ENCODE assay signal across 30 mouse cellular contexts in genomic region chr15:56050716-56051115, GRCm38 (mm10).
DNase-seq lines count a peak whose midpoint lies in the region; ATAC-seq and TF ChIP-seq lines count a peak whose summit lies in the region.
"Had no signal": no experiment of that assay in that cellular context is flagged by ENCODE, and none has a peak within 500 bp of the region (broad histone marks: within the 10 kb centered on the region; RNA-seq: fewer than 3 reads in every experiment).

No protein-coding gene starts in this region.

- TF ChIP-seq CTCF in lung, postnatal 0 days (IDR thresholded peaks at IDR 0.05) = no peak

- H3K27me3 ChIP-seq in forebrain, embryonic 14.5 days (replicated peaks; ENCODE audit: control insufficient read depth, insufficient read depth, low read length) = no peaks in the 10 kb centered on the region
- no peaks in the 10 kb centered on the region for H3K27me3 ChIP-seq in forebrain, embryonic 13.5 days
- no peaks in the 10 kb centered on the region for H3K27me3 ChIP-seq in intestine, embryonic 14.5 days (replicated peaks; ENCODE audit: control insufficient read depth, insufficient read depth, low read length)
- no peaks in the 10 kb centered on the region for H3K27me3 ChIP-seq in intestine, embryonic 16.5 days (replicated peaks; ENCODE audit: control insufficient read depth, insufficient read depth, low read length)
- no peaks in the 10 kb centered on the region for H3K27me3 ChIP-seq in lung, postnatal 0 days (replicated peaks; ENCODE audit: insufficient read depth, low read length)
- no peaks in the 10 kb centered on the region for H3K27me3 ChIP-seq in myocyte (ENCODE audit: control insufficient read depth, insufficient read depth, insufficient read length)
- H3K27me3 ChIP-seq: embryonic facial prominence, embryonic 13.5 days; forebrain, embryonic 12.5 days; heart, embryonic 13.5 days; hindbrain, embryonic 13.5 days had no signal

- H3K4me1 ChIP-seq in forebrain, embryonic 14.5 days (ENCODE audit: control insufficient read depth, insufficient read depth, low read length) = no peaks in the 10 kb centered on the region
- H3K4me1 ChIP-seq in forebrain, embryonic 13.5 days = no peaks in the 10 kb centered on the region
- H3K4me1 ChIP-seq in intestine, embryonic 14.5 days (replicated peaks; ENCODE audit: control insufficient read depth, insufficient read depth, low read length) = no peaks in the 10 kb centered on the region; the same call in 1 of the 2 replicates
- H3K4me1 ChIP-seq in intestine, embryonic 16.5 days (ENCODE audit: control insufficient read depth, insufficient read depth, low read length) = no peaks in the 10 kb centered on the region
- H3K4me1 ChIP-seq in lung, postnatal 0 days (ENCODE audit: insufficient read depth, low read depth, low read length) = no peaks in the 10 kb centered on the region
- H3K4me1 ChIP-seq: heart, embryonic 10.5 days; heart, embryonic 13.5 days; hindbrain, embryonic 13.5 days had no signal

- H3K36me3 ChIP-seq in forebrain, embryonic 14.5 days (ENCODE audit: control insufficient read depth, insufficient read depth, low read length) = no peaks in the 10 kb centered on the region
- H3K36me3 ChIP-seq in forebrain, embryonic 13.5 days (ENCODE audit: poor library complexity, severe bottlenecking) = no peaks in the 10 kb centered on the region
- no peaks in the 10 kb centered on the region for H3K36me3 ChIP-seq in intestine, embryonic 14.5 days (ENCODE audit: control insufficient read depth, insufficient read depth, low read length)
- H3K36me3 ChIP-seq in intestine, embryonic 16.5 days (ENCODE audit: control insufficient read depth, insufficient read depth, low read length) = no peaks in the 10 kb centered on the region
- H3K36me3 ChIP-seq in lung, postnatal 0 days (ENCODE audit: insufficient read depth, low read length) = no peaks in the 10 kb centered on the region
- H3K36me3 ChIP-seq in myocyte (ENCODE audit: control insufficient read depth, insufficient read depth) = no peaks in the 10 kb centered on the region
- H3K36me3 ChIP-seq: embryonic facial prominence, embryonic 10.5 days; embryonic facial prominence, embryonic 13.5 days; forebrain, embryonic 12.5 days; heart, embryonic 10.5 days; heart, embryonic 13.5 days; hindbrain, embryonic 13.5 days had no signal

- no peaks in the 10 kb centered on the region for H3K79me2 ChIP-seq in myocyte (ENCODE audit: control insufficient read depth, insufficient read depth)

- no peak overlapping the region for H3K27ac ChIP-seq in forebrain, embryonic 14.5 days (ENCODE audit: low read depth, low read length)
- no peak overlapping the region for H3K27ac ChIP-seq in forebrain, embryonic 13.5 days
- H3K27ac ChIP-seq in intestine, embryonic 14.5 days (ENCODE audit: low read depth) = no peak overlapping the region
- H3K27ac ChIP-seq in intestine, embryonic 16.5 days (ENCODE audit: low read length) = no peak overlapping the region
- no peak overlapping the region for H3K27ac ChIP-seq in lung, postnatal 0 days (ENCODE audit: low read length)
- H3K27ac ChIP-seq: embryonic facial prominence, embryonic 10.5 days; embryonic facial prominence, embryonic 13.5 days; forebrain, embryonic 12.5 days; gastrocnemius, adult 2 months; heart, adult 2 months; heart, embryonic 10.5 days; heart, embryonic 13.5 days; hindbrain, embryonic 13.5 days had no signal

- DNase-seq in forebrain, embryonic 14.5 days (ENCODE audit: low spot score) = peak; percentile 19
- no peak for DNase-seq in intestine, embryonic 14.5 days (ENCODE audit: low spot score)
- peak; percentile 6 for DNase-seq in lung, postnatal 0 days (ENCODE audit: low spot score)
- DNase-seq in lung, postnatal 14 days = no peak
- DNase-seq in ovary, postnatal 36 days (ENCODE audit: low spot score) = no peak
- DNase-seq: adrenal gland, postnatal 10 days; adrenal gland, postnatal 36 days; cerebellum, adult 11 months; cerebellum, adult 2 months; cerebellum, postnatal 10 days; cerebellum, postnatal 36 days; embryo, embryonic 11 days; forebrain, postnatal 0 days; gastrocnemius, adult 2 months; gastrocnemius, postnatal 14 days; heart, adult 2 months; heart, postnatal 14 days; heart, postnatal 4 days had no signal

- TF ChIP-seq POLR2A in myocyte (IDR thresholded peaks at IDR 0.05; ENCODE audit: insufficient read length, low read depth) = no peak

- no peak for TF ChIP-seq EP300 in lung, postnatal 0 days (IDR thresholded peaks at IDR 0.05)

- ATAC-seq in forebrain, embryonic 14.5 days = no peak
- ATAC-seq in forebrain, embryonic 13.5 days = no peak
- no peak for ATAC-seq in intestine, embryonic 14.5 days (replicated peaks; ENCODE audit: low FRiP score, low TSS enrichment, low read depth)
- no peak for ATAC-seq in intestine, embryonic 16.5 days
- no peak for ATAC-seq in lung, postnatal 0 days
- ATAC-seq: activated CD4-positive, CD25-positive, alpha-beta regulatory T cell, adult 4 months; forebrain, postnatal 0 days; hindbrain, embryonic 16.5 days had no signal

- no peak overlapping the region for H3K9ac ChIP-seq in forebrain, embryonic 14.5 days (ENCODE audit: low read length)
- H3K9ac ChIP-seq in forebrain, embryonic 13.5 days = no peak overlapping the region
- no peak overlapping the region for H3K9ac ChIP-seq in intestine, embryonic 14.5 days (ENCODE audit: low read length)
- no peak overlapping the region for H3K9ac ChIP-seq in intestine, embryonic 16.5 days (ENCODE audit: low read depth, low read length)
- no peak overlapping the region for H3K9ac ChIP-seq in lung, postnatal 0 days (replicated peaks; ENCODE audit: low read depth)
- H3K9ac ChIP-seq: embryonic facial prominence, embryonic 13.5 days; forebrain, embryonic 12.5 days; forebrain, postnatal 0 days; heart, embryonic 13.5 days; hindbrain, embryonic 13.5 days had no signal

- no peak overlapping the region for H3ac ChIP-seq in myocyte (ENCODE audit: control insufficient read depth, insufficient read length)

- no peak overlapping the region for H3K4me3 ChIP-seq in forebrain, embryonic 14.5 days (ENCODE audit: low read depth, low read length)
- H3K4me3 ChIP-seq in forebrain, embryonic 13.5 days = no peak overlapping the region
- no peak overlapping the region for H3K4me3 ChIP-seq in intestine, embryonic 14.5 days (ENCODE audit: low read depth, low read length)
- H3K4me3 ChIP-seq in intestine, embryonic 16.5 days (ENCODE audit: low read length) = no peak overlapping the region
- no peak overlapping the region for H3K4me3 ChIP-seq in lung, postnatal 0 days (ENCODE audit: low read depth, low read length)
- H3K4me3 ChIP-seq in myocyte = no peak overlapping the region
- H3K4me3 ChIP-seq: embryonic facial prominence, embryonic 10.5 days; embryonic facial prominence, embryonic 13.5 days; erythroblast, embryonic 14.5 days; forebrain, embryonic 12.5 days; gastrocnemius, adult 2 months; heart, adult 2 months; heart, embryonic 10.5 days; heart, embryonic 13.5 days; hindbrain, embryonic 13.5 days had no signal

- 69% methylated on average over 7 of the region's 7 CpGs for WGBS in forebrain, embryonic 14.5 days
- WGBS in forebrain, embryonic 13.5 days = 75% methylated on average over 7 of the region's 7 CpGs
- WGBS in intestine, embryonic 14.5 days = 34% methylated on average over 7 of the region's 7 CpGs
- WGBS in intestine, embryonic 16.5 days = 43% methylated on average over 7 of the region's 7 CpGs
- WGBS in lung, postnatal 0 days = 61% methylated on average over 7 of the region's 7 CpGs

- H3K9me3 ChIP-seq in forebrain, embryonic 14.5 days (replicated peaks; ENCODE audit: control insufficient read depth, low read length) = no peaks in the 10 kb centered on the region
- H3K9me3 ChIP-seq in forebrain, embryonic 13.5 days (replicated peaks) = no peaks in the 10 kb centered on the region
- H3K9me3 ChIP-seq in intestine, embryonic 14.5 days (ENCODE audit: control insufficient read depth, low read length) = no peaks in the 10 kb centered on the region
- no peaks in the 10 kb centered on the region for H3K9me3 ChIP-seq in intestine, embryonic 16.5 days (ENCODE audit: control insufficient read depth, low read length)
- H3K9me3 ChIP-seq in lung, postnatal 0 days (ENCODE audit: low read length) = no peaks in the 10 kb centered on the region
- H3K9me3 ChIP-seq: embryonic facial prominence, embryonic 10.5 days; embryonic facial prominence, embryonic 13.5 days; forebrain, embryonic 12.5 days; heart, embryonic 10.5 days; heart, embryonic 13.5 days; hindbrain, embryonic 13.5 days had no signal

- H3K4me2 ChIP-seq in forebrain, embryonic 14.5 days (ENCODE audit: low read length) = no peak overlapping the region
- H3K4me2 ChIP-seq in forebrain, embryonic 13.5 days = no peak overlapping the region
- H3K4me2 ChIP-seq in intestine, embryonic 14.5 days (ENCODE audit: low read length) = peak overlapping the region; percentile 13; the same call in 1 of the 2 replicates
- H3K4me2 ChIP-seq in intestine, embryonic 16.5 days (ENCODE audit: low read depth, low read length) = no peak overlapping the region
- no peak overlapping the region for H3K4me2 ChIP-seq in lung, postnatal 0 days (replicated peaks; ENCODE audit: low read depth, low read length)
- H3K4me2 ChIP-seq in myocyte (ENCODE audit: low read depth) = peak overlapping the region; percentile 1
- H3K4me2 ChIP-seq: embryonic facial prominence, embryonic 13.5 days; forebrain, embryonic 12.5 days; heart, embryonic 13.5 days; hindbrain, embryonic 13.5 days had no signal

TF ChIP-seq in myocyte, 11 proteins besides CTCF, POLR2A, EP300 and RAD21:
- TF ChIP-seq REST (IDR thresholded peaks at IDR 0.05; ENCODE audit: insufficient read depth, insufficient read length) (no peak), MAX (IDR thresholded peaks at IDR 0.05; ENCODE audit: low read depth) (no peak), E2F4 (IDR thresholded peaks at IDR 0.05; ENCODE audit: insufficient read depth) (no peak), SRF (IDR thresholded peaks at IDR 0.05; ENCODE audit: control insufficient read depth, insufficient read length, low read depth) (no peak), TCF12 (IDR thresholded peaks at IDR 0.05; ENCODE audit: insufficient read depth, poor library complexity, severe bottlenecking) (no peak), MYOG (IDR thresholded peaks at IDR 0.05; ENCODE audit: control insufficient read depth in 1 of 3, insufficient read depth in 1 of 3, insufficient read length in 2 of 3, low read depth in 2 of 3) (no peak), USF1 (IDR thresholded peaks at IDR 0.05; ENCODE audit: low read depth) (no peak), CEBPB (IDR thresholded peaks at IDR 0.05; ENCODE audit: insufficient read depth, poor library complexity, severe bottlenecking) (no peak), TCF3 (IDR thresholded peaks at IDR 0.05; ENCODE audit: insufficient read length, low read depth) (no peak)

Comparison
In these comparisons a context has a peak if more than half of its experiments do, and no peak if none do; other contexts are left out.
1. DNase-seq: peak in forebrain, embryonic 14.5 days (single experiment) and lung, postnatal 0 days (single experiment); none in intestine, embryonic 14.5 days (single experiment), lung, postnatal 14 days (single experiment) and ovary, postnatal 36 days (single experiment).
2. H3K4me2 ChIP-seq: peak in intestine, embryonic 14.5 days (single experiment) and myocyte (single experiment); none in forebrain, embryonic 14.5 days (single experiment), forebrain, embryonic 13.5 days (single experiment), intestine, embryonic 16.5 days (single experiment) and lung, postnatal 0 days (single experiment).